Mouse (Mus musculus) heart, embryonic 10.5 days (tissue): Measurements from ENCODE around the gene Cpz. TPM values are rescaled to one million over a fixed set of nuclear protein-coding genes. Genes with fewer than 3 reads are reported as not detected.

Experiments used
- DNase-seq: peaks from one replicate; pipeline ENCODE4 v3.0.0-alpha.2; 2017; ENCODE audit warnings: low spot score
- H3K27ac ChIP-seq: fragments of 300-500 bp; sonication (generic); 2 replicates; pipeline ENCODE4 v1.5.1; 2016; ENCODE audit warnings: mild to moderate bottlenecking
- H3K27me3 ChIP-seq: fragments of 300-500 bp; sonication (generic); 2 replicates; pipeline ENCODE4 v1.6.1; 2016; ENCODE audit warnings: mild to moderate bottlenecking; ENCODE audit not compliant: poor library complexity, insufficient read depth, severe bottlenecking
- H3K36me3 ChIP-seq: fragments of 300-500 bp; sonication (generic); 2 replicates; pipeline ENCODE4 v1.6.1; 2016; ENCODE audit warnings: mild to moderate bottlenecking, moderate library complexity
- H3K4me1 ChIP-seq: fragments of 300-500 bp; sonication (generic); 2 replicates; pipeline ENCODE4 v1.6.1; 2016; ENCODE audit warnings: mild to moderate bottlenecking
- H3K4me3 ChIP-seq: fragments of 300-500 bp; sonication (generic); 2 replicates; pipeline ENCODE4 v1.5.1; 2016; ENCODE audit warnings: mild to moderate bottlenecking, moderate library complexity
- H3K9me3 ChIP-seq: fragments of 300-500 bp; sonication (generic); 2 replicates; pipeline ENCODE4 v1.6.1; 2016; ENCODE audit warnings: mild to moderate bottlenecking, moderate library complexity
- WGBS: fragments of 180-500 bp; shearing (Covaris S2); methylation state at CpG from one replicate; pipeline ENCODE4 v1.1.7; 2016; 5-methylcytosine and 5-hydroxymethylcytosine counted together
- polyA plus RNA-seq: library from polyadenylated mRNA; unstranded; fragments of >200 nt; fragmentation: Nextera tagmentation; extraction: Ambion mirVana; gene quantifications from 2 replicates; pipeline ENCODE4 v1.2.1, GENCODE M21; 2016

Gene Cpz
- polyA plus RNA-seq, 1 experiment from 2014 or later, result 8.3 TPM

- WGBS, result 41% methylated on average over 7 of the region's 7 CpGs
- peaks cover 20% of the 10 kb centered on the region for H3K36me3 ChIP-seq
- H3K27me3 ChIP-seq, result no peaks in the 10 kb centered on the region
- no peaks in the 10 kb centered on the region for H3K4me1 ChIP-seq
- H3K9me3 ChIP-seq, result no peaks in the 10 kb centered on the region
- H3K27ac ChIP-seq, result no peak overlapping the region
- DNase-seq, result no peak
- H3K4me3 ChIP-seq, result no peak overlapping the region
Measured at GRCm38 (mm10) chr5:35551855-35552837, 26.6 kb upstream of the Cpz start.

GRCm38 (mm10) chr5:35546127-35546526, 20.6 kb upstream of the Cpz start:
- peaks cover 4% of the 10 kb centered on the region; the same call in 1 of the 2 replicates for H3K4me1 ChIP-seq
- H3K27me3 ChIP-seq, result no peaks in the 10 kb centered on the region
- H3K4me3 ChIP-seq, result no peak overlapping the region
- DNase-seq, result no peak
- H3K36me3 ChIP-seq, result no peaks in the 10 kb centered on the region
- H3K9me3 ChIP-seq, result no peaks in the 10 kb centered on the region
- no peak overlapping the region for H3K27ac ChIP-seq

GRCm38 (mm10) chr5:35541059-35541790, 15.7 kb upstream of the Cpz start:
- no peaks in the 10 kb centered on the region for H3K36me3 ChIP-seq
- DNase-seq, result no peak
- H3K27me3 ChIP-seq, result peaks cover 12% of the 10 kb centered on the region; the same call in 1 of the 2 replicates
- no peak overlapping the region for H3K27ac ChIP-seq
- H3K4me1 ChIP-seq, result peaks cover 4% of the 10 kb centered on the region
- 74% methylated on average over 4 of the region's 4 CpGs for WGBS
- H3K9me3 ChIP-seq, result no peaks in the 10 kb centered on the region
- no peak overlapping the region for H3K4me3 ChIP-seq

- Histone ChIP-seq H3K27ac (no peak overlapping the region), H3K9me3 (no peaks in the 10 kb centered on the region), H3K27me3 (peaks cover 17% of the 10 kb centered on the region), H3K36me3 (no peaks in the 10 kb centered on the region), H3K4me3 (no peak overlapping the region), H3K4me1 (peaks cover 4% of the 10 kb centered on the region)
- DNase-seq, result no peak
- 48% methylated on average over 5 of the region's 5 CpGs for WGBS
Measured at GRCm38 (mm10) chr5:35540555-35540954, 15.1 kb upstream of the Cpz start.

- H3K27me3 ChIP-seq, result peaks cover 17% of the 10 kb centered on the region
- H3K36me3 ChIP-seq, result no peaks in the 10 kb centered on the region
- no peaks in the 10 kb centered on the region for H3K9me3 ChIP-seq
- H3K4me1 ChIP-seq, result peaks cover 4% of the 10 kb centered on the region
- 59% methylated on average over 4 of the region's 4 CpGs for WGBS
- H3K4me3 ChIP-seq, result no peak overlapping the region
- DNase-seq, result no peak
- H3K27ac ChIP-seq, result no peak overlapping the region
Measured at GRCm38 (mm10) chr5:35539576-35539975, 14.1 kb upstream of the Cpz start.

- WGBS, result 76% methylated on average over 3 of the region's 3 CpGs
- Histone ChIP-seq H3K36me3 (no peaks in the 10 kb centered on the region), H3K27ac (no peak overlapping the region), H3K27me3 (peaks cover 17% of the 10 kb centered on the region), H3K4me3 (no peak overlapping the region), H3K9me3 (no peaks in the 10 kb centered on the region), H3K4me1 (peaks cover 4% of the 10 kb centered on the region)
- DNase-seq, result no peak
Measured at GRCm38 (mm10) chr5:35538022-35538421, 12.5 kb upstream of the Cpz start.

- 60% methylated on average over 1 of the region's 1 CpGs for WGBS
- Histone ChIP-seq H3K27ac (no peak overlapping the region), H3K4me3 (no peak overlapping the region), H3K36me3 (no peaks in the 10 kb centered on the region), H3K4me1 (peaks cover 4% of the 10 kb centered on the region), H3K27me3 (peaks cover 18% of the 10 kb centered on the region), H3K9me3 (no peaks in the 10 kb centered on the region)
- DNase-seq, result no peak
Measured at GRCm38 (mm10) chr5:35537474-35537873, 12.0 kb upstream of the Cpz start.

GRCm38 (mm10) chr5:35536271-35536670, 10.8 kb upstream of the Cpz start:
- WGBS, result 63% methylated on average over 3 of the region's 3 CpGs
- Histone ChIP-seq H3K4me1 (peaks cover 5% of the 10 kb centered on the region), H3K9me3 (no peaks in the 10 kb centered on the region), H3K27me3 (peaks cover 30% of the 10 kb centered on the region), H3K27ac (no peak overlapping the region), H3K4me3 (no peak overlapping the region), H3K36me3 (no peaks in the 10 kb centered on the region)
- no peak for DNase-seq

- H3K9me3 ChIP-seq, result no peaks in the 10 kb centered on the region
- no peak for DNase-seq
- peaks cover 50% of the 10 kb centered on the region for H3K27me3 ChIP-seq
- 16% methylated on average over 10 of the region's 10 CpGs for whole genome bisulfite sequencing
- H3K27ac ChIP-seq, result no peak overlapping the region
- no peaks in the 10 kb centered on the region for H3K36me3 ChIP-seq
- no peak overlapping the region for H3K4me3 ChIP-seq
- H3K4me1 ChIP-seq, result peaks cover 4% of the 10 kb centered on the region
Measured at GRCm38 (mm10) chr5:35531586-35531985, 6.1 kb upstream of the Cpz start.

- 9% methylated on average over 4 of the region's 4 CpGs for WGBS
- Histone ChIP-seq H3K9me3 (no peaks in the 10 kb centered on the region), H3K4me1 (peaks cover 15% of the 10 kb centered on the region), H3K4me3 (no peak overlapping the region), H3K27me3 (peaks cover 56% of the 10 kb centered on the region), H3K36me3 (no peaks in the 10 kb centered on the region), H3K27ac (no peak overlapping the region)
- peak; percentile 84 for DNase-seq
Measured at GRCm38 (mm10) chr5:35530442-35530841, 4.9 kb upstream of the Cpz start.

GRCm38 (mm10) chr5:35524381-35524780, 1.1 kb downstream of the Cpz start:
- Histone ChIP-seq H3K27ac (no peak overlapping the region), H3K4me3 (peak overlapping the region; percentile 59; the same call in 1 of the 2 replicates)
- 67% methylated on average over 2 of the region's 2 CpGs for WGBS

GRCm38 (mm10) chr5:35523735-35524134, 1.8 kb downstream of the Cpz start:
- WGBS, result under 1% methylated on average over 5 of the region's 5 CpGs
- Histone ChIP-seq H3K27ac (no peak overlapping the region), H3K36me3 (no peaks in the 10 kb centered on the region), H3K4me1 (peaks cover 26% of the 10 kb centered on the region), H3K4me3 (no peak overlapping the region), H3K9me3 (no peaks in the 10 kb centered on the region), H3K27me3 (peaks cover 95% of the 10 kb centered on the region)
- DNase-seq, result no peak

More at GRCm38 (mm10) chr5:35524381-35524780, 1.1 kb downstream of the Cpz start:
- peaks cover 26% of the 10 kb centered on the region for H3K4me1 ChIP-seq
- no peaks in the 10 kb centered on the region for H3K9me3 ChIP-seq
- peaks cover 95% of the 10 kb centered on the region for H3K27me3 ChIP-seq
- no peaks in the 10 kb centered on the region for H3K36me3 ChIP-seq
- no peak for DNase-seq

GRCm38 (mm10) chr5:35516781-35517180, 8.7 kb downstream of the Cpz start:
- 83% methylated on average over 11 of the region's 11 CpGs for WGBS
- no peaks in the 10 kb centered on the region for H3K4me1 ChIP-seq
- H3K9me3 ChIP-seq, result no peaks in the 10 kb centered on the region
- H3K27ac ChIP-seq, result no peak overlapping the region
- peaks cover 70% of the 10 kb centered on the region for H3K27me3 ChIP-seq
- no peaks in the 10 kb centered on the region for H3K36me3 ChIP-seq
- H3K4me3 ChIP-seq, result no peak overlapping the region
- no peak for DNase-seq
